Mouse (Mus musculus): ENCODE measurements at regions not wholly inside any gene's neighbourhood (a gene's known extent, or its start where the extent isn't known, plus 50 kb on each side); places are given as distances from the start of the nearest gene placed in this dataset.

DNA sequence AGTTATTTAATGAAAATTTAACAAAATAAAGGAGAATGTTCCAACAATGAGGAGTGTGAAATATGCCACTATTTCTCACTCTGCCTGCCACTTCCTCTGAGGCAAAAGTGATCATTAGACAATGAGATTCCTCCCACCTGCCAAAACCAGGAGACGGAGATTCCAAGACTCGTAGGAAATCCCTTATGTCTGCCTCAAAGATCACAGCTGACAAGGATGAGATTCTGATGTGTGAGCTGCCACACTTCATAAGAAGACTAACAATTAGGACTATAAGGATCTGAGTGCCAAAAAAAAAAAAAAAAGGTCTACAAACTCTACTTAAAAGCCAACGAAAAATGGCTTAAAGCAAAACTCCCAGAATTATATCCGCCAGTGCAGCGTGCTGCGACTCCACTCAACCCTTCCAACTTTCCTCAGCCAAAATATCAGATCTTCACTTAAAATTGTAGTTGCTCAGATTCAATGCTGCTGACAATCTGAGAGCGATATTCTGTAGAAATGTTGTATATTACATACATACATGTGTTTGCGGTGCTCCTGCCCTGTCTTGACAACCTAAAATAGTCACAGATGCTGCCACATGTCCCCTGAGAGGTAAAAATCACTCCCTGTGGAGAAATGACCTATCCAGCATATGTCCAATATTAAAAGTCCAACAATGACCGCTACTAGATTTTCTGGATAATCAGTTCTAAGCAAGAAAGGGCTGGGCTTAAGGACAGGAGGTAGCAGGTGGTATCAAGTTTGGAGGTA is 245.2 kb upstream of the Fat1 start:
- TF ChIP-seq GATA1 (IDR thresholded peaks at IDR 0.05; ENCODE audit: borderline replicate concordance, low read length) (no peak), FLI1 (IDR thresholded peaks at IDR 0.05; ENCODE audit: low read length) (no peak)

Data from megakaryocyte, embryonic 14.5 days (primary cell).